Mouse (Mus musculus) hindlimb bud, embryonic 11.5 days (tissue): ENCODE results near the gene Syce1.
"Not testable (repeated sequence)": the region's sequence is repeated elsewhere in the genome, so short reads cannot be mapped to it uniquely, and the experiment has no call there.

Experiments used
- DNase-seq: peaks from one replicate; pipeline ENCODE4 v3.0.0-alpha.2; 2012; ENCODE audit warnings: low read depth, low spot score; ENCODE audit errors: extremely low spot score

Gene Syce1

GRCm38 (mm10) chr7:140780548-140780947 is 7.1 kb downstream of the Syce1 start:
- no peak for DNase-seq

DNA sequence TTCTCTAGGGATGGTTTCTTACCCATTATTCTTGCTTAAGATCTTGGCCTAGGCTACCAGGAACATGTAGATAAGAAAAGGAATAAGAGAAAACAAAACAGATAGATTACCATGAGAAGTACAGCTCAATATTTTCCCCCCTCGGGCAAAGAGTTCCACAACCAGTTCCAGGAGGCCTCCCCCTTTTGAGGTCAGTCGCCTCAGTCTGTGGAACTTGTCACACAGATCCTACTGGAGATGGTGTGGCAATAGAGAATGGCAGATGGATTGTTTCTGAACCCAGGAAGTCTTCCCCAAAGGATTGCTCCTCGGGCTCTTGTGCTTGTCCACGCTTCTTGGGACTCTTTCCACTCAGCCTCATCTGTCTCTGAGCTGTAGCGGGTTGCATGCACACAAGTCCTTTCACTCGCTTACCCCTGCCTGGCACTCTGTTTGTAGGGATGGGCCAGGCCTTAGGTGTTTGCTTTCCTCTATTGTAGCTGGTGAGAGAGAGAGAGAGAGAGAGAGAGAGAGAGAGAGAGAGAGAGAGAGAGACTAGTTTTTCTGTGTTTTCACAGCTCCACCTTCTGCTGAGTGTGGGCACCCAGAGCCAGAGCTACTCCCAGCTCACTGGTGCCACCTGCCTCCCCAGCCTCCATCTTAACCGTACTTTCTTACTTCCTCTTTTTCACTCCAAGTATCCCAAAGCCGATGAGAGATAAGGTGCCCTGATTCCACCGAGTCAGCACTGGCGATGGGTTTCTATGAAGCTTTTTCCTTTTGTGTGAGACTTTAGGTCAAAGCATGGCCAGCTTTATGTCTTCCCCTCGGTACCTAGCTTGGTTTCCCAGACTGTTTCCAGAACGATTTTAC is 21.5 kb downstream of the Syce1 start:
- DNase-seq = no peak

DNA sequence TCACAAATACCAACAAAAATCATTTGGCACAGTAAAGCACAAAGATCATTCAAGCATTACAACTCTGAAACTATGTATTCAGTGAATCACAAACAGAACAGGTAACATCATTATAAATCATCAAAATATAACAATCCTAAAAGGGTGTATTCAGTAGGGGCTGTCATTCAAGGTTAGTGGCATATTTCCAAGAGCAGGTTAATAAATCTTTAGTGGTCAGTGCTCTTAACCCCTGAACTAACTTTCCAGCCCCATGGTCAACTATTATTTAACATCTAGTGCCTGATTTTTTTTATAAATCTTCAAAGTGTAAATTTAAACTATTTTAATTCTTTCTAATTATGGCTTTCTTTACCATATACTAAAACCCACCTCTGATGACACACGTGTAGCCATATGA is 22.3 kb downstream of the Syce1 start:
- not testable (repeated sequence) for DNase-seq

DNA sequence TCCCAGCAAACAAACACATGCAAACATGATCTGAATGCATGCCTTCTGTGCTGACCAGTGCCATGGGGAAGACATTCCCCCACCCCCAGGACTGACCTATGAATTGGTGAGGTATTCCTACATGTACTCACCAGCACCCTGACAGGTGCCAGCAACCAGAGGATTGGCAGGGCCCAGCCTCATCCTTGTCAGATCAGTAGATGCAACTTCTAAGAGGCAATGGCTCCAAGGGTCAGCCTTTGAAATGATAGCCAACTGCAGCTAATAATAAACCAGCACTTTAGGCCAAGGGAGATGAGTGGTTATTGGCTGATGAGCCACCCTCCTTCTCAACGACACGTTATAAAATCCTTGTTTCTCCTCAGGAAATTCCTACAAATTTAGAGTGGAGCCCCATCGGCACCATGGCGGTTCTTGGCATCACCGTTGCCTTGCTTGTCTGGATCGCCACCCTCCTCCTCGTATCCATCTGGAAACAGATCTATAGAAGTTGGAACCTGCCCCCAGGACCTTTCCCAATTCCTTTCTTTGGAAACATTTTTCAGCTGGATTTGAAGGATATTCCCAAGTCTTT is 24.1 kb downstream of the Syce1 start, which contains the start of gene Cyp2e1:
Cyp2e1 (plus strand) TSS at position 293 of the 574 bp plus-strand sequence.
- DNase-seq = no peak

GRCm38 (mm10) chr7:140760647-140761046 is 27.0 kb downstream of the Syce1 start:
- no peak for DNase-seq

DNA sequence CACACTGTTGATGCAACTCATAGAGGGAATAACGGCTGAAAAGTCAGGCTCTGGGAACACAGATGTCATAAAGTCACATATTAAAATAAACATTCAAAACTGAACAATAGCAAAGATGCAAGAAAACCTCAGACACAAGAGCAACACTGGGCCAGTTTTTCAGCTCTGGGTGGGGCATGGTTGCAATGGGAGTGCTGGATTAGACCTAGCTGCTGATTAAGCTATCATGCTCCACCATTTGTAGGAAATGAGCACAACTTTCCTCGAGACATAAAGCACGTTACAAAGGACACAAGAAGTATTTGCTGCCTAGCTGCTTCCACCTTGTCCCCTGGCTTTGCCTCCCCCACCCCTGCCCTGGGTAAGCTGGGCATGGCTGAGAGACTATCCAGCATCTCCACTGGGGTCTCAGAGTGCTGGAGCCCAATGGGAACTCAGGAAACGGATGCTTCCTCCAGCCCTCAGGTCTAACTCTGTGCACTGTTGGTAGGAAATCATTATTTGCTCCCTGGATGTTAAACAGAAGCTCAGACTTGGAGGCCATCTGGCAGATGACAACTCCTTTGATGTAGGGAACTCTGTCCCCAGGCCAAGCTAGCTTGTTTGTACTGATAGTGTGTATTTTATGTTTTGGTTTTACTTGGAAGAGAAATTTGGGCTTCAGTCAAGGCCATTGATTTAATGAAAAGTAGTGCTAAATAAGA is 31.3 kb downstream of the Syce1 start:
- DNase-seq = no peak

GRCm38 (mm10) chr7:140754556-140754955 is 33.1 kb downstream of the Syce1 start:
- DNase-seq = no peak

- no peak for DNase-seq
Observed at GRCm38 (mm10) chr7:140748827-140749160, 38.9 kb downstream of the Syce1 start.

DNA sequence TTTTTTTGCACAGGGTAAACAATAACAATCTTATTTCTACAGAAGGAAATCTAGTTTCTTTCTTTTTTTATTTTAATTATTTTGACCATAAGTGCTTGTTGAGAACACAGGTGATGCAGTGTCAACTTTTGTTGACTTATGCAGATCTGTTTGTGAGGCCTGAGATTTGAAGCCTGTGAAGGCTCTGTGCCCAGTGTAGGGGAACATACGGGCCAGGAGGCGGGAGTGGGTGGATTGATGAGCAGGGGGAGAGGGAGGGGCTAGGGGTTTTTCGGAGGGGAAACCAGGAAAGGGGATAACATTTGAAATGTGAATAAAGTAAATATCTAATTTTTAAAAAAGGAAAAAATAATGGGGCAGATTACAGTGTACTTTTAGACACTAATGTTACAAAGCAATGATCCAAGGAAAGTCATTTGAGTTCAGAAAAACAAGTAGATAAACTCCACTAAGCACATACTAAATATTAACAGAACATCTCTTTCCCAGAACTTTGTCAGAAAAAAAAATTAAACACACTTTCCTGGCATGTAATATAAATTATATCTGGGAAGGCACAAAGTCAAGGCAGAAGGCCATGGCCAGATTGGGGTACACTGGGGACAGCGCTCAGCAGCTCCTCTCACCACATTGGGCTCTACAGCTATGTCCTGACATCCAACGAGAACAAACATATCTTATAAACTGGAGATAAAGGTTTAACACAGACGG is 39.4 kb downstream of the Syce1 start:
- no peak for DNase-seq

DNA sequence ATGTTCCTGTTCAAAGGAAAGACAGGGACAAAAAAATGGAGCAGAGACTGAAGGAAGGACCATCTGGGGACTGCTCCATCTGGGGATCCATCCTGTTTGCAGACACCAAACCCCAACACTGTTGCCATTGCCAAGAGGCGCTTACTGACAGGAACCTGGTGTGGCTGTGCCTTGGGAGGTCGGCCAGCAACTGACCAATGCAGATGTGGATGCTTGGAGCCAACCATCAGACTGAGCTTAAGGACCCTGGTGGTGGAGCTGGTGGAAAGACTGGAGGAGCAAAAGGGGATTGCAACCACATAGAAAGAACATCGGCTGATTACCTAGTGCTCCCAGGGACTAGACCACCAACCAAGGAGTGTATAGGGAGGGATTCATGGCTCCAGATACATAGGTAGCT is 40.2 kb downstream of the Syce1 start:
- DNase-seq = no peak

GRCm38 (mm10) chr7:140733162-140733561 is 54.5 kb downstream of the Syce1 start:
- DNase-seq = no peak
